Mouse (Mus musculus) colon, adult 2 months (tissue): Measurements from ENCODE around the gene Wdr24. TPM values are rescaled to one million over a fixed set of nuclear protein-coding genes. Genes with fewer than 3 reads are reported as not detected.

Source experiments
- polyA plus RNA-seq: library from polyadenylated mRNA; depleted of rRNA; stranded (reverse); fragments of >200 nt; gene quantifications from 2 replicates; pipeline ENCODE4 v1.2.3, GENCODE M21; 2012; rRNA removed

The Wdr24 gene
- polyA plus RNA-seq, 1 experiment, result 41.6 TPM

Other genes with a start within 250 kb of the Wdr24 start
- 20.6 and 23.5 TPM in 2 replicates for gene Lmf1, start 244.5 kb upstream of the Wdr24 start, polyA plus RNA-seq
- gene Gng13, start 106.5 kb upstream of the Wdr24 start, polyA plus RNA-seq, result 0.17 and 0.48 TPM in 2 replicates
- 9.4 and 10.7 TPM in 2 replicates for gene Chtf18, start 96.2 kb upstream of the Wdr24 start, polyA plus RNA-seq
- gene Rpusd1, start 96.0 kb upstream of the Wdr24 start, polyA plus RNA-seq, result 37.3 and 40.1 TPM in 2 replicates
- gene Mslnl, start 87.6 kb upstream of the Wdr24 start, polyA plus RNA-seq, result 0.59 and 0.60 TPM in 2 replicates
- gene Msln, start 69.2 kb upstream of the Wdr24 start, polyA plus RNA-seq, result 5.1 and 8.6 TPM in 2 replicates
- 23.0 and 24.0 TPM in 2 replicates for gene Narfl, start 49.9 kb upstream of the Wdr24 start, polyA plus RNA-seq
- 42.7 and 47.9 TPM in 2 replicates for gene Haghl, start 38.0 kb upstream of the Wdr24 start, polyA plus RNA-seq
- gene Ccdc78, start 37.0 kb upstream of the Wdr24 start, polyA plus RNA-seq, result not detected in 2 replicates
- 140 and 190 TPM in 2 replicates for gene Fam173a, start 30.7 kb upstream of the Wdr24 start, polyA plus RNA-seq
- 0.90 and 1.5 TPM in 2 replicates for gene AC134908.4, start 28.0 kb upstream of the Wdr24 start, polyA plus RNA-seq
- 30.8 and 45.3 TPM in 2 replicates for gene Metrn, start 26.5 kb upstream of the Wdr24 start, polyA plus RNA-seq
- 6.1 and 6.7 TPM in 2 replicates for gene Fbxl16, start 14.5 kb upstream of the Wdr24 start, polyA plus RNA-seq
- gene Jmjd8, start 5.2 kb downstream of the Wdr24 start, polyA plus RNA-seq, result 61.3 and 67.4 TPM in 2 replicates
- 184 and 196 TPM in 2 replicates for gene Stub1, start 9.8 kb downstream of the Wdr24 start, polyA plus RNA-seq
- 20.1 and 27.0 TPM in 2 replicates for gene Rhbdl1, start 13.7 kb downstream of the Wdr24 start, polyA plus RNA-seq
- gene Gm20683, start 18.1 kb downstream of the Wdr24 start, polyA plus RNA-seq, result 87.9 and 110 TPM in 2 replicates
- 134 and 145 TPM in 2 replicates for gene Rhot2, start 21.2 kb downstream of the Wdr24 start, polyA plus RNA-seq
- gene Wdr90, start 37.9 kb downstream of the Wdr24 start, polyA plus RNA-seq, result 31.9 and 49.4 TPM in 2 replicates
- gene Mcrip2, start 45.1 kb downstream of the Wdr24 start, polyA plus RNA-seq, result 146 and 175 TPM in 2 replicates
- 300 and 336 TPM in 2 replicates for gene Mettl26, start 51.4 kb downstream of the Wdr24 start, polyA plus RNA-seq
- gene Wfikkn1, start 57.2 kb downstream of the Wdr24 start, polyA plus RNA-seq, result 1.6 and 2.1 TPM in 2 replicates
- gene Rab40c, start 96.1 kb downstream of the Wdr24 start, polyA plus RNA-seq, result 53.2 and 56.8 TPM in 2 replicates
- 111 and 122 TPM in 2 replicates for gene Pigq, start 121.3 kb downstream of the Wdr24 start, polyA plus RNA-seq
- not detected in 2 replicates for gene Nhlrc4, start 121.3 kb downstream of the Wdr24 start, polyA plus RNA-seq
- 0.10 TPM in 1 of 2 replicates, not detected in the other for gene A930017K11Rik, start 128.9 kb downstream of the Wdr24 start, polyA plus RNA-seq
- gene Capn15, start 162.2 kb downstream of the Wdr24 start, polyA plus RNA-seq, result 50.6 and 50.9 TPM in 2 replicates
- 25.1 and 27.4 TPM in 2 replicates for gene Rab11fip3, start 245.9 kb downstream of the Wdr24 start, polyA plus RNA-seq